Mouse (Mus musculus) thymus, postnatal 4 days (tissue): ENCODE results near the gene Clint1.

ENCODE experiments used
- DNase-seq: peaks from one replicate; pipeline ENCODE4 v3.0.0; 2021

Gene Clint1

DNA sequence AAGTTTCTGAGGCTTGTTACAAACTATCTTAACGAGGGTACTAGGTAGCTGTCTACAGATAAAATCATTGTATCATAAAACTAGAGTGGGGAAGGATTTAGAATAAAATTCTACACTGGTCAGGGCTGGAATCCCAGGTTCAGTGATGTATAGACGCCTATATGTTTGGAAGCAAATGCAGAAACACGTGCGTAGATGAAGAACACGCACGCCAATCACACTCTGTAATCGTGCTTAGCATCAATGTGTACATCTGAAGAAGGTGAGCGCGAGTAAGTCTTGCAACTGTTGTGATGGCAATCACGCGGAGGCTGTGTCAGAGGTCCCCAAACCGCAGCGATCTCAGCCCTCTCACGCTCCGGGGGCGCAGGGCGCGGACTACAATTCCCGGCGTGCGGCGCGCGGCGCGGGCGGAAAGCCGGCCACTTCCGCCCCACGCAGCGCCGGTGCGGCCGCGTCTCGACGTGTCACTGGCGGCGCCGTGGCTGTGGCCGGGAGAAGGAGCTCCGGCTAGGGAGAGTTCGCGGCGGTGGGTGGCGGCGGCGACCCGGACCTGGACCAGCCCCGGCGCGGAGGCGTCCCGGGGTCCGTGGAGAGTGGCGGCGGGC is at the start of gene Clint1:
Gene Clint1 (plus strand): TSS at position 536 of the 608 bp plus-strand sequence.
- DNase-seq: peak; percentile 94

DNA sequence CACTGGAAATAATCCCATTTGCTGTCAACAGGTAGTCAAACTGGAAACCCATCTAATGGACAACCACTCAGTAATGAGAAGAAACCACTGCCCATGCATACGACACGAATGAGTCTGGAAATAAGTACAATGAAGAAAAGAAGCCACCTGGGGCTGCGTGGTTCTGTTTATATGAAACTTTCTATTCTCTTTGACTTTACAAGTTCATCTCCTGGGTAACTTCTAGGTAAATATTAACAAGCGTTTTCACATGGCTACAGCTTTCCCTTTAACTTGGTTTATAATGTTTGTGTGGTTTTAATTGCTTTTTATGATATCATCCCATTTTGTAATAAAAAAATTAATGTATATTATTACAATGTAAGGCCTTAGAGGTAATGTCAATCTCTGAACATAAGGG is 47.8 kb upstream of the Clint1 start:
- DNase-seq: no peak

DNA sequence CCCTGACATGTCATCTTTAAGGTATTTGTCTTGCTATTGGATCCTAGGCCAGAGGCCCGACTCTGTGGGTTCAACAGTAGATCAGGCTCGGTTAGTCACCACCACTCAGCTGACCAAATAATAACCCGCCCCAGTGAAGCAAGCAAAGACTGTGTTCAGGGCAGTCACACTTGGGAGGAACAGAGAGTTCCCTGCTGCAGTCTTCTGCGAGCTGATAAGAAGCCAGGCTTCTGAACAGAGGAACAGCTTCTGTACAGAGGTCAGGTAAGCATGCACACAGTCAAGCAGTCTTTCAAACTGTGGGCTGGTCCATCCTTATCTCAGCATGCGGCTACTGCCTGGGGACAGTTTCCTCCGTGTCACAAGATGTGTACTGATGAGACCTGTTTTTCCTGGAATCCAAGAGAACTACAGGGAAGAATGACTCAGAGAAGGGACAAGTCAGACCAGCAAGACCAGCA is 46.5 kb upstream of the Clint1 start:
- no peak for DNase-seq

DNA sequence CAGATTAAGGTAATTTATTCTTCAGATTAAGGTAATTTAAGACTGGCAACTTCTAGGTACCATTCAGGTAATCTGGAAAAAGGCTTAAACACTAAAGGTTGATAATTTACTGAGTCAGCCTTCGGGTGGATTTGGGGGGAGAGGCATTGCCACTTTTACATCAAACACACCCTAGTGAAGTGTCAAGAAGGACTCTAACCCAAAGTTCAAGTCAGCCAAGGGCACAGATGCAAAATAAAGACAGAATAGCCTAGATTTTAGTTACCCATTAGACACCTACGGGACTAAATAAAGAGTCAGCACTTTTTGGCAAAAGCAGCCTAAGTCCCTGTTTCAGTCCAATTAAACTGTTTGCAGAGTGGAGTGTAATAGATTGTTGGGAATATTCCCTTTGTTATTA is 46.0 kb upstream of the Clint1 start:
- DNase-seq: no peak

DNA sequence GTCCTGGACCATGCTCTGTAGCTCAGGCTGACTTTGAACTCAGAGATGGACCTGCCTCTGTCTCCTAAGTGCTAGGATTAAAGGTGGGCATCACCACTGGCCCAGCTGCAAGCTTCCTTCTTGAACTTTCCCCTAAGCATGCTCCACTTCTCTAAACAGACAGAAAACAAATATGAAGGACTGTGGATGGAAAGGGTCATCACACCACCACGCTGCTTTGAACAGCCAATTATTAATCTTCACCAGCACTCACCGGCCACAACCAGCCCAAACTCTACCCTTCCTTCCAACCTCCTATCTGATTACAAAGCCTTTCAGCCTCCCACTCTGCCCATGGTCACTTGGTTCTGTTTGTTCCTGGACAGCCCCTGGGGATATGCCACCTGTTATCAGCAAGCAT is 45.6 kb upstream of the Clint1 start:
- DNase-seq: no peak

DNA sequence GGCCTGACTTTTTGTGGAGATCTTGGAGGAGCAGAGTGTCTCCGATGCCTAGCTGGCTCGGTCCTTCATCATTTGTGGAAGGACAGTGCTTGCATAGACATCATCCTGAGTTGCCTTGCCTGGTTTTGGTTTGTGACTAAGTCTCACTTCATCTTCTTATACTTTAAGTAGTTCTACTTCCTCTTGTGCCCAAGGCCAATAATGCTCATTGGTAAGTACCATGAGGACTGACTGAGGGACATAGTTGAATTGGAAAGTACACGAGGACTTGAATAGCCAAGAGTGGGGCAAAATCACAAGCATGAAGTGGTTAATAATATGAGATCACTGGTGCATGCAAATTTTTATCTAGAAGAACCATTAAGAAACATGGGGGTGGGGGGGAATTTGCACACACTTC is 45.0 kb upstream of the Clint1 start:
- no peak for DNase-seq

DNA sequence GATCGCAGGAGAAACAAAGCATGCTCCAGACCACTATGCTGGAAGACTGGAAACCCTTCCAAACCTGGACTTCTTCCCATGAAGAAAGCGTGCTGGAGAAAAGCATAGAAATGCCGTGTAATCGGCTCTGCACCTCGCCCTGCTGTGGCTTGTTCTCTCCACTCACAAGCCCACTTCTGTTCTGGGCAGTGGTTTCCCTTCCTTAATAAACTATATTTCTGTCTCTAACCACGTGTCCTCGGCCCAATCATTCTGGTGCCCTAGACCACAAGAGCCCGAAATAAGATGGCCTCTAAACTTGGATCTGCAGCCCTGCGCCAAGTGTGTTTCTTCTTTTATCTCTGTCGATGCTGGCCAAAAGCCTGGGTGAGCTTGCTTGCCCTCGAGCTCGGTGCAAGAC is 44.0 kb upstream of the Clint1 start:
- no peak for DNase-seq

DNA sequence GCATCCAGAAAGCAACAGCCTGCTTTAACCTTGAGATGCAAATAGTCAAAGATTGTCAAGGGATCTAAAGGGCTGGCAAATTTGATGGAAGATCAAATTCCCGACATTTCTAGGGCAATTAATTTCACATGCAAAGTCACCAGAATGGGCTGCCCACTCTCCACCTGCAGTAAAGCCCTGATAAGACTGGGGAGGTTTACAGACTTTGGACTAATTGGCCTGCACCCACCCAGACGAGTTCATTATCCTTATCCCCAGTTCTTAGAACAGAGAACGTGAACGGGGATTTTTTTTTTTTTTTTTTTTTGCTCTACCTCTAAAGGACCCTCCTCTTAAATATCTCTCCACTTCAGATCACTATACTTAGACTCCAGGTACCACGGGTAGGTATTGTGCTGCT is 42.4 kb upstream of the Clint1 start:
- no peak for DNase-seq

DNA sequence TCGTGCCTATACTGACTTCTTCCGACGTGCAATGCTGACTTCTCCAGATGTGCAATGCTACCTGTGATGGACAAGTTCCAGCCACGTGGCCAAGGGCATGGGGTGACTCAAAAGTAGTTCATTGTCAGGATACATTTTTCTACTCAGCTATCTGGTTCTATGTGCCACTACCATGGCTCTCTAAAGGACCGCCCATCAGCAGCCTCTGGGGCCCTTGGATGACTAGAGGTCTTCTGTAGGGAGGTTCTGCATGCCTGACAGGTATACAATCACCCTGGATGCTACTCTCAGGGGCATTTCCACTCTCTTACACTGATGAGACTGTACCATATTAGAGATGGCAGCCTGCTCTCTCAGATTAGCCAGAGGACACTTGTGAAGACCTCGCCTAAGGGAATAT is 41.8 kb upstream of the Clint1 start:
- DNase-seq: no peak

DNA sequence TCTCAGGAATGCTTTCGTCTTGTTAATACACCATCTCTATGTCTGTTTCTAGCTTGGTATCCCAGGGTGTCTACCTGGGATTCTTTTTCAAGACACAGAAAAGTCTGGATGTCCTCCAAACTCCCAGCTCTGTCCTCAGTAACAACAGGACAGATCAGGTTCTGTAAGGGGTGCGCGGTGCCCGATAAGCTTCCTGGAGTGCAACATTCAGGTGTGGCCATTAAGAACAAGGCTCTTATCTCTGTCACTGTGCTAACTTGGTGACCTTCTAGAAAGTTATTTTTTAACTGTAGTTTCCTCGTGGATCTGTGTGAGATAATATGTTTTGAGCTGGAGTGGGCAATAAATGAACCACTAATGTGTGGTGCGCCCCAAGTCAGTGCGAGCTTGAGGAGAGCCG is 41.0 kb upstream of the Clint1 start:
- no peak for DNase-seq

DNA sequence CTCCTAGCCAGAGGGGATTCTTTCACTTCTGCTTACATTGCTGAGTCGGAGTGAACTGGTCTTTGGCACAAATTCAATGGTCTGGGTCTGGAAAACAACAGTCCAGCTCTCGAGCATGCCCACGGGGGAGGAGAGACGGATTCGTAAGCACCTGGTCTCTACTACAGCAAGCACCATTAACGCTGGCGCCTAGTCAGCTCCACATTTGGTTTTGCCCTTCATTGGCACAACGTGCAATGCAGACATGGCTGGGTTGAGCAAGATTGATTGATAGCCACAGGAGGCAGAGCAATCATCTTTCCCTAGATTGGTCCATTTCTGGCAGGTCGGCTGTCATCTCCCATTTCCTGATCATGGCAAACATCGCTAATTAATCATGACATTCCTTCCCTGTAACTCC is 36.2 kb upstream of the Clint1 start:
- no peak for DNase-seq

DNA sequence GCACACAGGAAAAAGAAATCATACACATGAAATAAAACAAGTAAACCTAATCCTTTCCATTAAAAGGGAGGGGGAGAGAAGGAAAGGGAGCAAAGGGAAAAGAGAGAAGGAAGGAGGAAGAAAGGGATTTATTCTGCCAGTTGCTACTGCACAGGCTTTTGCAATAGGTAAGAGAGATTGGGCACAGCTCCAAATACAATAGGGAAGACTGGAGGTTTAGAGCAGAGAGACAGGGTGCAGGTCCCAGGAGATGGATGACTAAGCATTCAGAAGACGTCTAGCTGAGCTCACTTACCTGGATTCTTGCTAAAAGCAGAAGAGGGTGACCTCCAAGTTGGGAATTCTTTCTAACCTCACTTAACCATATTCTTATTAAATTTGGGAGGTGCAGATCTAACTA is 35.1 kb upstream of the Clint1 start:
- DNase-seq: no peak

DNA sequence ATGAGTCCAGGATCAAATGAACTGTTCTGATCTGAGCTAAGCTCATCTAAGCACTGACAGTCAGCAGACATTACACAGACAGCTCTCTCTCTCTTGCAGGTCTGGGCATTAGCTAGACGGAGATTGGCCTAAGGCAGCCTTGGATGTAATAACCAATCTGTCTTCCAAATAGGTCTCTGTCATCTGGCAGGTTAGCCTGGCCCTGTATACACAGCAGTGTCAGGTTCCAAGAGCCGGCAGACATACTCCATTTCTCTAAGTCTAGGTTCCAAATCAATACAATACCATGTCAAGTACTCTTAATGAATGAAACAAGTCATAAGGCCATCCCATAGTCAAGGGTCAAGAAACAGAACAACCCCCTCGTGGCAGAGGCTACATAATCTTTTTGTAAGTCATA is 33.9 kb upstream of the Clint1 start:
- DNase-seq: no peak

DNA sequence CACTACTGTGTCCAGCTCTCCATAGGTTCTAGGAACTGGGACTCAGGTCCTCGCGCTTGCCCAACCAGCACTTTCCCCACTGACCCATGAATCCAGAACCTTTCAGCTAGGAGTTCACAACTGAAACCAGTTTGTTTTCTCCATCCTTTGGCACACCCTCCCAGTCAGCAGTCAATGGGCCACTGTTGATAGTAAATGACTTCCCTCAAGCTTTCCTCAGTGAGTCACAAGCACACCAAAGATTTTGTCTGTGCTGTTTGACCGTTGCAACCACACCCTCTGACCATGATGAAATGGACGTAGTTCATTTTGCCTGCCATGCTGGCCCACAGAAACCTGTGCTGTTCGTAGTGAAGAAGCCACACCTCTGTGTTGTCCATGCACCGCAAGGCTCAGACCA is 30.9 kb upstream of the Clint1 start:
- no peak for DNase-seq

DNA sequence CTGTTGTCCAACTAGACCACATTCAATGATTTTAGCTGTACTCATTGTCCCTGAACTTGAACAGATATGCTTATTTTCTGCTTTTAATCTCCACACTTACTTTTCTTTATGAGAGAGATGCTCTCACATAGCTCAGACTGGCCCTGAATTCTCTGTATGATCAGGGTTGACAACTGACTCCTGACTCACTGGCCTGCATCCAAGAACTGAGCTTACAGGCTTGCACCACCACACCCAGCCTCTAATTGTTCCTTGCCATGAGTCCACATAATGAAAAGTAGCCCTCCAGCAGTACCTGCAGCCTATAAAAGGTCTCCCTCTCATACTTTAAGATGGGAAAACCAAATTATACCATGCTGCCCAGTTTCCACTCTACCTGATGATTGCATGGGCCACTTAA is 21.7 kb upstream of the Clint1 start:
- DNase-seq: no peak

DNA sequence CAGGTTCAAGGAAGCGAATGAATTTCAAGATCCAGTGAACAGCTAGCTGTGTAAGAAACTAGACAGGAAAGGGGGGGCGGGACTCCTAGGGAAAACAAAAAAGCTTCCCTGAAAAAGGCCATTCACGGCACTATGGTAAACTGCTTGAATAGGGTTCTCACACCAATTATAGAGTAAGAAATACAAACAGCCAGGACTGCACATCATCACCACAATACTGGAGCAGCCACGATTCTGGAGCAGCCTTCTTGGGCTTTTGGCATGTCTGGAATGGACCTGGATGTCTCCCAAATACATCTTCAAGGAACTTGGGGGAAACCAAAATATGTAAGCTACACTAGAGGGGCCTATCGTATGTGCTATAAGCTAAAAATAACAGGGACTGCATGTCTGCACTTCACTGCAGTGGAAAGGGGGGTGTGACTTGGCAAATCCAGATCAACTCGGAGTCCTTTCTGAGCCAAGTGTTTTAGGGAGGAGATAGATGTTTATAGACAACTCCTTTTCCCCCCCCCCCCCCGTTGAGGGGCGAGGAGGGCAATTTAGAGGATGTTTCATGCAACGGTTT is 21.0 kb upstream of the Clint1 start:
- no peak for DNase-seq

DNA sequence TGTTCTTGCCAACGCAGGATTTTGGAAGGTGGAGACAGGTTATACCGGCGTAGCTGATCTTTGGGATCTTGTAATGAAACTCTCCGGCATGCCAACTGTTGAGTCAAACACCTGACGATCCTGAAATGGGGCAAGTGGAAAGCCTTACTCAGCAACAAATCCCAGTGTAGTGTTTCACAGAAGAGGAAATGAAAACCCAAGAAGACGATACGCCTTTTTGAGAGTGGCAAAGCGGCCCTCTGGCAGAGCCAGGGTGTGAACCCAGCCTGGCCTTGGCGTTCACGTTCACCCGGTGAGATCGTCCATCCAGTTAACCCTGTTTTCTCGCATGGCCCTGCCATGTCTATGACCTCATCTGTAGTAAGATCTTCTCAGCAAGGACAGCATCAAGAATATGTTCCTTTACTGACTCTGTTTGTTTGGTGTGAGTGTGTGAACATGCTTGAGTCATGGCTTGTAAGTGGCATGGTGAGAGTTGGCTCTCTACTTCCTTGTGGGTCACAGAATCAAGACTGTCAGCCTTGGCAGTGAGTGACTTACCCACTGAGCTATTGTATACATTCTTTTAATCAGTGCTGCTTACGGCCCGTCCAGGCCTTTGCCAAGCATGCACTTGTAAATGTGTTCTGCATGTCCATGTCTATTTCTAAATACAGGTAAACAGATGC is 20.2 kb upstream of the Clint1 start:
- DNase-seq: no peak

DNA sequence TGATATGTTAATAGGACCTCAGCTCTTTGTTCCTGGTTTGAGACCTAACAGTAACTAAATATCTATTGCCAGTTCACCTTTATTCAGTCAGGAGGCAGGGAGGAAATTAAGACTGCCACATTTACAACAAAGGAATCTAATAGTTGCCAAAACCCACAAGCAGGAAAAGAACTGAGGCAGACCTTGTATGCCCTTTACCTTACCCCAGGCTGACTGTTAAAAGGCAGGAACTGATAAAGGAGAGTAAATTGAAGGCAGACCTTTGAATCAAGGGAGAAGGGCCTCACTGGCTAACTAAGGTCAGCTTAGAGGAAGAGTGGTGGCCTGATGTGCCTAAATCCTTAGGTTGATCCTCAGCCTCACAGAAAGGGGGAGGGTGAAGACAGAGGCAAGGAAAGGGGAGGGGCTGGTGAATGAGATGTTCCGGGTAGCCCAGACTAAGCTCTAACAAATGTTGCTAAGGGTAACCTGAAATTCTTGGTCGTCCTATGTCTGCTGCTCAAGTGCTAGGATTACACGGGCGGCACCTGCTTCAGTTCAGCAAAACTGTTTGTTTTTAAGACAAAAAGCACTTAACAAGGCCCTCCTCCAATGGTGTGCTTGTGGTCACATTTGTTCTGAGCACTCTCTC is 16.1 kb upstream of the Clint1 start:
- DNase-seq: no peak

DNA sequence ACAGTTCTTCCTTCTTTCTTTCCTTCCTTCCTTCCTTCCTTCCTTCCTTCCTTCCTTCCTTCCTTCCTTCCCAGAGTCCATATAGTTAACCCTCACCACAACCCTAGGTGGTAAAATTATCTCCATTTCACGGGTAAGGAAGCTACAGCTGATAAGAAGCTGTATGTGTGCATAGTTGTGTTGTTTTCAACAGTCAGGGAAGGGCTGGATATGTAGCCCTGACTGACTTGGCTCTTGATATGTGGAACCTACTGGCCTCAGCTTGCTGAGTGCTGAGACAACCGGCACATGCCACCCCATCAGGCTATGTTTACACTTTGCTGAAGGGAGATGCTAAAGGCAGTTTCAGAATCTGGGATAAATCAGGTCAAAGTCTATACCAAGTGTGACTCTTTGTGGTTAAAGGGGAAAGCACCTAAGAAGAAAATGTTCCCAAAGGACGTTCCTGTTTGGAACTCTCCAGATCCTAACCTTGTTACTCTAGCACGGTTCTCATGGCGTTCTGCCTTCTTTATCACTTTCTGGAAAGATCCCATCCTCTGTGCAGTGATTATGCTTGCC is 14.5 kb upstream of the Clint1 start:
- no peak for DNase-seq

DNA sequence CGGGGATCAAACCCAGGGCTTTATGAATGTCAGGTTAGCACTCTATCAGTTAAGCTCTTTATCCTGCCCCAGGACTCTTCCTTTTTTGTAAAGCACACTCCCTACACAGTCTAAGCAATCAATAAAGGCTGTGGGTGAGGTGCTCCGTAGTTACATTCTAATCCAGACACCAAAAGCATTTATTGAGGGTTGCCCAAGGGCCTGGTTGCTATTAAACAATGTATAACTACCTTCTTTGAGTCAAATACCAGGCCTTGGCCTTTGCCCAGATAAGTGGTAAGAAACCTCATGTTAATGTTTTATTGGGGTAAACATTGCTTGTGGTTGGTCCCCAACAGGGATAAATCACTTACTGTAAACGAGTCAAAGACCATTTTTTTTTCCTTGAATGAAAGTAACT is 13.4 kb upstream of the Clint1 start:
- no peak for DNase-seq

DNA sequence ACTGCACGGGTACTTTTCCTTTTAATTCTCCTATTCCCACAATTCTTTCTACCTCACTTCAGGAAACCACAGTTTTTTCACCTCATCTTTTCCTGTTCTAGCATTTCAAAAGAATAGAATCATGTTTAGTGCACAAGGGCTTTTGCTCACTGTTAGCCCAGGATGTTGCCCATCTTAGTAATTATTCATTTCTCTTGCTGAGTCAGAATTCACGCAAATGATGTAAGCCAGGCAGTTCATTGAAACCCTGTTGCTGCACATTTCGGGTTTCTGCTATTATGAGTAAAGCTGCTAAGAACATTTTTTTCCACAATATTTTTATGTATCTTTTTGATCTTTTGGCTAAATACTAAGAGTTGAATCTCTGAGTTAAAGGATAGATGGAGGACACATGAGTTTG is 11.5 kb upstream of the Clint1 start:
- DNase-seq: no peak

DNA sequence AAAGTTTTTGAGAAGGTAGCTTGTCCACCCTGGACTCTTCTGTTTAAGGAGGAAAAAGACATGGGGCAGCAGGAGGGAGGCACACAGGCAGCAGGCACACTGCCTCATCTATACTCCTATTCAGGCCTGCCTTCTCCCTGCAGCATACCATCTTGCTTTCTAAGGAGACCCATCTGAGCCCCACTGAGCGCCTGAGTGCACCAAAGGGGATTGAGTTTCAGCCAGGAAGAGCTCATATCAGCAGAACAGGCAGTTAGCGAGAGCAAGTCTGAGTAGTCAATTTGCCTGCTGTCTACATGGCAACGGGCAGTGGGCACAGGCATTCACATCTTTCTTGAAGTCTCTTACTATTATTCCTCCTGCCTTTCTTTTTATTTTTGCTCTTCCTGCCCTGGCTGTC is 5.8 kb upstream of the Clint1 start:
- DNase-seq: no peak

DNA sequence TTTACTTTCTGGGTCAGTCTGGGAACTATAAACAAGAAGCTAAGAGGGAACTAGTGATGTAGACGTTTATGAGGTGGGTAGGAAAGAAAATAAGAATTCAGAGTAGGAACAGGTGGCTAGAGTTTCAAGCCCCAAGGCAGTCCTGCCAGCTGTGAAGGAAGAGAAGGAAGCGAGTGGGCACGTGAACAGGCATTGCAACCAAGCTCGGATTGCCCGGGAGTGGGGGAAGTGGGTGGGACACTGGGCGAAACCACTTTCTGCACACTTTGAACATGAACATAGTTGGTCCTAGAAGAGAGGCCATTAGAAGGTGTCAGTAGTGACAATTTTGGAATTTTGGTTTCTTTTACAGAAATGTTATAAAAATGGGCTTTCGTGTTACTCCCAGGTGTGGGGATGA is 4.3 kb upstream of the Clint1 start:
- DNase-seq: peak; percentile 38

DNA sequence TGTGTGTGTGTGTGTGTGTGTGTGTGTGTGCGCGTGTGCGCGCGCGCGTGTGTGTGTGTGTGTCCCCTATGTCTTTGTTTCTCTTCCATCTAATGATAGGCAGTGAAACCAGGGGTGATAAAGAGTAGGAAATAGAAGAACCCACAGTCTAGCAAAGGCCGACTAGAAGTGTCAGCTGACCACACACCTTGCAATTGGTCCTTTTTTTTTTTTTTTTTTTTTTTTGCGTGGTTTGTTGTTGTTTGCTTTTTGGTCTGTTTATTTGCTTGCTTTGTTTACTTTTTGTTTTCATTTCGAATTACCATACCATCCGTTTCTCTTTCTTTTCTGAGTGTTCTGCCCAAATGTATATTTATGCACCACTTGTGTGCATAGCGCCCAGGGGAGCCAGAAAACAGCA is 3.6 kb upstream of the Clint1 start:
- no peak for DNase-seq
